Mouse (Mus musculus) left cerebral cortex, postnatal 10 days (tissue): Measurements from ENCODE around the gene Ybey. TPM values are rescaled to one million over a fixed set of nuclear protein-coding genes. Genes with fewer than 3 reads are reported as not detected.
A peak's percentile ranks its signal among the peaks of the same experiment; 100 is the strongest.

ENCODE experiments used
- DNase-seq, 2 experiments: peaks; one replicate each; pipeline ENCODE4 v3.0.0; 2021 to 2022; ENCODE audit warnings: low spot score in 2 of 2, mixed read lengths in 1 of 2; ENCODE audit errors: extremely low spot score in 1 of 2
- intact Hi-C: fragments of 180-260 bp; cut with DNase I; formaldehyde crosslinking; loops from one replicate; pipeline ENCODE4 v1.15.1; 2025
- total RNA-seq, 2 experiments: library from RNA; stranded (reverse); gene quantifications; 2 replicates each; pipeline ENCODE4 v1.2.3; 2021

Ybey gene
- total RNA-seq, 2 experiments from 2014 or later, result 3.3 to 3.9 TPM

GRCm38 (mm10) chr10:76447406-76448229, 21.3 kb downstream of the Ybey start:
- no peak for DNase-seq
- intact Hi-C loops, result no loop called here

GRCm38 (mm10) chr10:76445996-76446681, 22.8 kb downstream of the Ybey start:
- intact Hi-C loops, result no loop called here
- no peak for DNase-seq

DNA sequence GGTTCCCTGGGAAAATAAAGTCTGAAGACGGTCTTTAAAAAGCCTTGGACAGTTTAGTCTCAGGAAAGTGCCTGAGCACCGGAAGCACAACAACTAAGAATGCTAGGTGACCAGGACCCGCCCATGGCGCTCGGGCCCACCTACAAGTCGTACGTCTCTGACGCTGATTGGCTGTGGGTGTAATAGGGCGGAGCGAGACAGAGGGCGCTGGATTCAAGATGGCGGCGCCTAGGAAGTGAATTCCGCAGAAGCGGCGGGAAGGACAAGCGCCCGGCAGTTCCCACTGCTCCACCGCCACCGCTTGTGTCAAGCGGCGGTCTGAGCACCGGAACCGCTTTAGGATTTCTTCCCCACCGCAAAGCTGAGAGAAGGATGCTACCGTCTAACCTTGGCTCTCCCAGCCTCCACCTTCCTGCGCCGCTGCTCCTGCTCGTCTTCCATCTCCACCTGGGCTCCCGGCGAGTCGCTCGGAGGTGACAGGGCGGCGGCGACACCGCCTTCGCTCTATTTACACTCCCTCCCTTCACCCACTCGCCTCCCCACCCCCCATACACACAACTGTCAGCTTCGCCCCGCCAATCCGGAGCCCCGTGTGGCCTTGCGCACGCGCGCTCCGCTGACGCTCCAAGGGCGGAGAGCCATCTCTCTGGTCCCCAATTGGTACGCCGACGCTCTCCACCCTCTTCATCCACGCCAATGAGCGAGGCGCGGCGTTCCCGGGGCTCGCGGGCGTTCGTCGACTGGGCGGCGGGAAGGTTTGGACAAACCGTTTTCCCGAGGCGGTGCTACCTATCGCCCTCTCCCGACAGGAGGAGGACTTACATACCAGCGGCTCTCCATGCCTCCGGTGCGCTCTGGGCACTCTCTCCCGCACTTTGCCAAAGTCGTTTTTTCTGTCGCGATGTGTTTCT, 26.5 kb downstream of the Ybey start, which contains the start of gene Pcnt:
TSS of gene Pcnt (minus strand) at position 609 of the 911 bp plus-strand sequence.
- peak; percentile 95 to 99 for DNase-seq
- intact Hi-C loops, result no loop called here

DNA sequence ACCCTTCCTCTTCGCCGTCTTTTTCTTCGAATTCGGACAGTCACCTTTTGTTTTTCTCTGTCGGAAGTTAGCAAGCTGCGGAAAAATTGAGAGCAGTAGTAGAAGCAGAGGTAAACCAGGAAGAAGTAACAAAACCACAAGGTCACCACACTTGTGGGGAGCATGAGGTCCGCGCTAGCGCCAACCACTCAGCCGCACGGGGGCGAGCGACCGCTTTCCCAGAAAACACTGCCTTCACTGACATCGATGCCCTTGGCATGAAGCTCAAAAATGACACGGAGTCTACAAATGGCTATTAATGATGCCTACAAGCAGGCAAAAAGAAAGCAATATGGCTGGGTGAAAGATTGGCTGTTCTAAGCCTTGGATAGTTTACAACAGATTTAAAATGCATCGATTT, 28.6 kb downstream of the Ybey start, which contains the start of gene AC141477.1:
TSS of gene AC141477.1 (minus strand) at position 164 of the 400 bp plus-strand sequence.
- DNase-seq, result no peak
- intact Hi-C loops, result no loop called here

DNA sequence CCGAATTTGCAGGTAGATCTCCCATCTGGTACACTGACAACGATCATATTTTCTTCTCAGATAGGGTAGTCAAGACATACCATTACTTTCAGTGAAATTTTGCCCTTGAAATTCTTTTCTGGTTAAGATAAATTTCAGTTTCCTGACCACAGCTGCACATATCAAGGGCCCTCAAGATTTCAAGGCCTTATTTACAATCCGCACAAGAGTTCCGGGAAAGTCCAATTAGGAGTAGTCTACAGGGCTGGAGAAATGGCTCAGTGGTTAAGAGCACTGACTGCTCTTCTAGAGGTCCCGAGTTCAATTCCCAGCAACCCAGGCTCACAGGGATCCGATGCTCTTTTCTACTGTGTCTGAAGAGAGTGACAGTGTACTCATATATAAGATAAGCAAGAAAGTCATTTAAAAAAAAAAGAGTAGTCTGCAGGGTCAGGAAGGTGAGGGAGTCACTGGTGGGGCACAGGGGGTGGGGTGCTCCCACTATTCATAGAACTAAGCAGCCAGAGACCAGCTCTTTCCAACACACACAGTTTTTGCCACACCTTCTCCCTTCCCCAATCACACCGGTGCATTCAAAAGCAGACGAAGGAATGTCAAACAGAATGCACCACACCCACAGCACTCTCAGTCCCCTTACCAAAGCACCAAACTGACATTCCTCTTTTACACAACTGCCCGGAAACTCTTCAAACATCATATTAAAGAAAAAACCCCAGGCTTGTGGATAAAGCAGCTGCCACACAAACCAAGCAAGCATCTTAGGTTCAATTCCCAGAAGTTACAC, 29.6 kb downstream of the Ybey start:
- no peak for DNase-seq
- intact Hi-C loops, result no loop called here

GRCm38 (mm10) chr10:76433925-76434324, 35.0 kb downstream of the Ybey start:
- intact Hi-C loops, result no loop called here
- DNase-seq, result no peak

GRCm38 (mm10) chr10:76425674-76426073, 43.2 kb downstream of the Ybey start:
- no peak for DNase-seq
- intact Hi-C loops, result no loop called here

DNA sequence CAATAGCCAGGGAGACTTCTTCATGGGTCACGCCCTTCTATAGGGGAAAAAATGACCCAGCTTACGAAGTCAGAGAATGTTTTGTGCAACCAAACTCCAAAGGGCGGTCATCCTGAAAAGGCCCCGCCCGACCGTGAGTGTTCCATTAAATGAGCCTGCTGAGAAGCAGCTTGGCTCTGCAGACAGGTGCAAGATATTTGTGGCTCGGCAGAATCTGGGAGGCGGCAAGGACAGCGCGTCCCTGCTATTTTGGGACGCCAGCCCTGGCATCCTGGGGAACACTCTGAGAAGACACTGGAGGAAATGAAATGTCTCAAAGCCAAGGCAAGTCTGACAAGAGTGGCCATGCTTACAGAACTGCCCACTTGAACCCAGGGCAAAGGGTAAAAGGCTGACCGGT, 52.1 kb downstream of the Ybey start:
- intact Hi-C loops, result no loop called here
- DNase-seq, result peak in 1 of 2 experiments; percentile 4

Other genes with a start within 250 kb of the Ybey start
- gene Prmt2, start 231.2 kb downstream of the Ybey start, total RNA-seq, result 10 to 100 TPM; 74.7 to 79.4 TPM
- gene S100b, start 215.3 kb downstream of the Ybey start, total RNA-seq, result 10 to 100 TPM; 39.4 to 46.9 TPM
- gene Dip2a, start 123.8 kb downstream of the Ybey start, total RNA-seq, result 10 to 100 TPM; 62.9 to 64.1 TPM
- not detected for gene AC141477.1, start 28.7 kb downstream of the Ybey start, total RNA-seq
- gene Pcnt, start 26.3 kb downstream of the Ybey start, total RNA-seq, result 10 to 100 TPM; 14.2 to 14.3 TPM
- not detected for gene 2610028H24Rik, start 20.0 kb downstream of the Ybey start, total RNA-seq
- 10 to 100 TPM; 45.5 TPM for gene Mcm3ap, start 187 bp downstream of the Ybey start, total RNA-seq
- 10 to 100 TPM; 70.9 to 71.3 TPM for gene Lss, start 62.5 kb upstream of the Ybey start, total RNA-seq
- gene Spatc1l, start 93.2 kb upstream of the Ybey start, total RNA-seq, result not detected
- not detected for gene Ftcd, start 106.5 kb upstream of the Ybey start, total RNA-seq
- gene Col6a2, start 154.5 kb upstream of the Ybey start, total RNA-seq, result 10 to 100 TPM; 15.6 to 18.8 TPM